Mouse (Mus musculus): ENCODE data around the gene Srp9. TPM values are rescaled to one million over a fixed set of nuclear protein-coding genes. Genes with fewer than 3 reads are reported as not detected.

The Srp9 gene
- polyA plus RNA-seq, 1 experiment from 2014 or later = 95.5 TPM

GRCm38 (mm10) chr1:182115651-182116408, 8.7 kb upstream of the Srp9 start:
- no peak overlapping the region for H3K4me2 ChIP-seq
- H3K4me3 ChIP-seq = no peak overlapping the region
- ATAC-seq (ENCODE audit: extremely low read depth, insufficient number of reproducible peaks, low FRiP score, low TSS enrichment) = no peak
- H3K9me3 ChIP-seq = no peaks in the 10 kb centered on the region
- H3K9ac ChIP-seq = no peak overlapping the region
- H3K27ac ChIP-seq (replicated peaks) = no peak overlapping the region
- H3K36me3 ChIP-seq = no peaks in the 10 kb centered on the region
- 54% methylated on average over 7 of the region's 7 CpGs for WGBS
- peaks cover 37% of the 10 kb centered on the region for H3K4me1 ChIP-seq
- peaks cover 2% of the 10 kb centered on the region; the same call in 1 of the 2 replicates for H3K27me3 ChIP-seq (replicated peaks)

GRCm38 (mm10) chr1:182122413-182122812, 2.1 kb upstream of the Srp9 start:
- Histone ChIP-seq H3K4me3 (no peak overlapping the region), H3K27me3 (replicated peaks) (peaks cover 3% of the 10 kb centered on the region; the same call in 1 of the 2 replicates), H3K9me3 (no peaks in the 10 kb centered on the region), H3K4me1 (peaks cover 18% of the 10 kb centered on the region), H3K4me2 (no peak overlapping the region), H3K9ac (no peak overlapping the region), H3K36me3 (peaks cover 11% of the 10 kb centered on the region; the same call in 1 of the 2 replicates), H3K27ac (replicated peaks) (no peak overlapping the region)
- no peak for ATAC-seq (ENCODE audit: extremely low read depth, insufficient number of reproducible peaks, low FRiP score, low TSS enrichment)
- 76% methylated on average over 4 of the region's 4 CpGs for WGBS

- Histone ChIP-seq H3K27ac (replicated peaks) (peak overlapping the region; percentile 87), H3K4me2 (peak overlapping the region; percentile 85)
- WGBS = under 1% methylated on average over 33 of the region's 33 CpGs
Measured at GRCm38 (mm10) chr1:182124924-182125368, 409 bp downstream of the Srp9 start.

DNA sequence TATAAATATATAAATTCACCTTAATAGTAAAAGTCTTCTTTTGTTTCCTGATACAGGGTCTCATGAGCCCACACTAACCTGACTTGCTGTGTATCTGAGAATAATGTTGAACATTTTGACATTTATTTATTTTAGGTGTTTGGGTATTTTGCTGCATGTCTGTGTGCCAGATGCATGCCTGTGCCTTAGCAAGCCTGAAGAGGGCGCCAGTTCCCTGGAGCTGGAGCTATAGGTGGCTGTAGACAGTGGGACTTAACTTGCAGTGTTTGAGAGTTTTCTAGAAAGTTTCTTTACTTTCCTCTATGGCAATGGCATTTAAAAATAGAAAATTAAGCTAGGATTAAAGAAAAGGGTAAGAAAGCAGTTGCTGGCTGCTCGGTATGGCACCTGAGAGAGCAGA, 6.3 kb downstream of the Srp9 start:
- 41% methylated on average over 2 of the region's 2 CpGs for WGBS

More at GRCm38 (mm10) chr1:182124924-182125368, 409 bp downstream of the Srp9 start:
- Histone ChIP-seq H3K4me1 (peaks cover 20% of the 10 kb centered on the region), H3K4me3 (peak overlapping the region; percentile 87), H3K9ac (peak overlapping the region; percentile 89), H3K9me3 (no peaks in the 10 kb centered on the region), H3K27me3 (replicated peaks) (0 out of 2 replicates have a peak, but pooled peaks cover 3% of the 10 kb centered on the region), H3K36me3 (peaks cover 36% of the 10 kb centered on the region)
- peak; percentile 87 for ATAC-seq (ENCODE audit: extremely low read depth, insufficient number of reproducible peaks, low FRiP score, low TSS enrichment)

GRCm38 (mm10) chr1:182137204-182138125, 12.9 kb downstream of the Srp9 start:
- no peak overlapping the region for H3K27ac ChIP-seq (replicated peaks)
- peak overlapping the region; percentile 24 for H3K4me3 ChIP-seq
- H3K9me3 ChIP-seq = no peaks in the 10 kb centered on the region
- peak overlapping the region; percentile 45 for H3K9ac ChIP-seq
- H3K36me3 ChIP-seq = peaks cover 5% of the 10 kb centered on the region
- 37% methylated on average over 28 of the region's 28 CpGs for whole genome bisulfite sequencing
- ATAC-seq (ENCODE audit: extremely low read depth, insufficient number of reproducible peaks, low FRiP score, low TSS enrichment) = no peak
- H3K27me3 ChIP-seq (replicated peaks) = peaks cover 21% of the 10 kb centered on the region
- H3K4me1 ChIP-seq = peaks cover 12% of the 10 kb centered on the region
- H3K4me2 ChIP-seq = peak overlapping the region; percentile 59

More for the DNA sequence above, 6.3 kb downstream of the Srp9 start:
- H3K4me1 ChIP-seq = peaks cover 11% of the 10 kb centered on the region
- H3K9me3 ChIP-seq = no peaks in the 10 kb centered on the region
- H3K27ac ChIP-seq (replicated peaks) = no peak overlapping the region
- peaks cover 58% of the 10 kb centered on the region for H3K36me3 ChIP-seq
- H3K9ac ChIP-seq = no peak overlapping the region
- no peak overlapping the region for H3K4me2 ChIP-seq
- no peak overlapping the region for H3K4me3 ChIP-seq
- no peaks in the 10 kb centered on the region for H3K27me3 ChIP-seq (replicated peaks)
- ATAC-seq (ENCODE audit: extremely low read depth, insufficient number of reproducible peaks, low FRiP score, low TSS enrichment) = no peak

DNA sequence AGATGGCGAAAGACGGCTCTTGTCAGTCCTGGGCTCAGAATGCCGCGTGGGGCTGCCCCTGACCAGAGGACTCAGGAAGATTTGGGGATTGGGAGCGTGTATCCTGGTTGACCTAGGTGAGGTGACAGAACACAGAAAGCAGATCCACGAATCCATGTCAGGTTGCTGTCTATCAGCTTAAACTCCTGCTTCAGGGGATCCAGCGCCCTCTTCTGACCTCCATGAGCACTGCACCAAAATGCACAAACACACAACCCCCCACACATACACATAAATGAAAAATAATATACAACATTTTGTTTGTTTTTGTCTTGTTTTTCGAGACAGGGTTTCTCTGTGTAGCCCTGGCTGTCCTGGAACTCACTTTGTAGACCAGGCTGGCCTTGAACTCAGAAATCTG, 13.6 kb downstream of the Srp9 start:
- no peak for ATAC-seq (ENCODE audit: extremely low read depth, insufficient number of reproducible peaks, low FRiP score, low TSS enrichment)
- Histone ChIP-seq H3K4me1 (peaks cover 12% of the 10 kb centered on the region), H3K4me3 (no peak overlapping the region), H3K27me3 (replicated peaks) (peaks cover 28% of the 10 kb centered on the region), H3K9me3 (no peaks in the 10 kb centered on the region), H3K4me2 (no peak overlapping the region), H3K27ac (replicated peaks) (no peak overlapping the region), H3K36me3 (no peaks in the 10 kb centered on the region), H3K9ac (no peak overlapping the region)
- 72% methylated on average over 8 of the region's 8 CpGs for WGBS

DNA sequence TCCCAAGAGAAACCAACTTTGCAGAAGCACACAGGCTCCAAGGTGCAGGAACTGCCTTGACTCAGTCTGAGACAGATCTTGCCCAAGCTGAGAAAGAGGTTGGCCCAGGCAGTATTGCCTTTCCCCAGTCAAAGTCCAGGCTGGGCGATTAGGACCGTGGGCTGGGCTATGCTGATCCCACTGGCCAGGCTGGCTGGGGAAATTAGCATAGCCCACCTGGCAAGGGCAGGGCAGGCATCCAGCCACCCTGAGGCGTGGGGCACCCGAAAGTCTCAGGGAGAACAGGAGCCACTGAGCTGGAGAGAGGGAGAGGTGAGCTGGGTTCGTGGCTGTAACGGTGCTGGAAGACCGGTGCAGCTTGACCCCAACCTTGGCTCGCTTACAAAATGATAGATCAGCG, 15.4 kb downstream of the Srp9 start:
- H3K9ac ChIP-seq = peak overlapping the region; percentile 58; the same call in 1 of the 2 replicates
- ATAC-seq (ENCODE audit: extremely low read depth, insufficient number of reproducible peaks, low FRiP score, low TSS enrichment) = 0 out of 2 replicates have a peak, but pooled peaks have one; percentile 3

DNA sequence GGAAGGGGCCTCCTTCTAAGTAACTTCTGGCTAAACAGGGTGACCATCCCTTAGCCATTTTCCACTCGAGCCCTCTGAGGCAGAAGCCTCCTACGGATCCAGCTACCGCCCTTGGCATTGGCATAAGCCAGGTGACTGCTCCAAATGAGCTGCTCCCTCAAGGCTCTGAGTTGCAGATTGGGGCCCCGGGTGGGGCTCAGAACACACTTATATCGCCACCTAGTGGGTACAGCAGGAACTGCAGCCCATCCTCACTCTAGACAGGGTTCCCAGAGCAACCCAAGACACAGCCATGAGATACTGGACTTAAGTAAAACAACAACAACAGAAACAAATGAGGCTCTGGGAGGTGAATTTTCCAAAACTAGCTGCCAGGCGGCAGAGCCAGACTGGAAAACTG, 15.8 kb downstream of the Srp9 start:
- peaks cover 12% of the 10 kb centered on the region for H3K4me1 ChIP-seq
- no peaks in the 10 kb centered on the region for H3K9me3 ChIP-seq
- ATAC-seq (ENCODE audit: extremely low read depth, insufficient number of reproducible peaks, low FRiP score, low TSS enrichment) = 0 out of 2 replicates have a peak, but pooled peaks have one; percentile 14
- H3K4me2 ChIP-seq = peak overlapping the region; percentile 45
- H3K9ac ChIP-seq = peak overlapping the region; percentile 58; the same call in 1 of the 2 replicates
- no peak overlapping the region for H3K27ac ChIP-seq (replicated peaks)
- H3K36me3 ChIP-seq = no peaks in the 10 kb centered on the region
- WGBS = 2% methylated on average over 6 of the region's 6 CpGs
- H3K27me3 ChIP-seq (replicated peaks) = peaks cover 28% of the 10 kb centered on the region
- H3K4me3 ChIP-seq = no peak overlapping the region

More for the DNA sequence above, 15.4 kb downstream of the Srp9 start:
- WGBS = 31% methylated on average over 9 of the region's 9 CpGs
- H3K36me3 ChIP-seq = no peaks in the 10 kb centered on the region
- H3K27ac ChIP-seq (replicated peaks) = no peak overlapping the region
- peak overlapping the region; percentile 45 for H3K4me2 ChIP-seq
- no peaks in the 10 kb centered on the region for H3K9me3 ChIP-seq
- H3K4me1 ChIP-seq = peaks cover 12% of the 10 kb centered on the region
- peaks cover 28% of the 10 kb centered on the region for H3K27me3 ChIP-seq (replicated peaks)
- H3K4me3 ChIP-seq = no peak overlapping the region

DNA sequence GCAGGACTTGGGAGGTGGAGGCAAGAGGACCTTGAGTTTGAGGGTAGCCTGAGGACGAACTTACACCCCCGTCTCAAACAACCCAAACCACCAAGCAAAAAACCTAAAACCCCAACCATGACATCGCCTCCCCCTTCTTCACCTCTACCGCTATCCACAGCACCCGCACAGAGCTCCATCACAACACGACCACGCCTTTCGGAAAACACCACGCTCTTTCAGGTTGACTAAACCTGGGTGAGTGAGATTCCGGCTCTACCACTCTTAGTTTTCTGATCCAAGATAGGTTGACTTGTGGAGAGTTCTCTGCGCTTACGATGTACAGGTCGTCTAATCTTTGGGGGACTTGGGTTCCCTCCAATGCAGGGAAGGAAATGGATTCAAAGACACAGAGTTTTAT, 18.2 kb downstream of the Srp9 start:
- Histone ChIP-seq H3K27me3 (replicated peaks) (peaks cover 22% of the 10 kb centered on the region), H3K4me1 (peaks cover 5% of the 10 kb centered on the region), H3K9ac (no peak overlapping the region), H3K4me2 (no peak overlapping the region), H3K4me3 (no peak overlapping the region), H3K9me3 (no peaks in the 10 kb centered on the region), H3K27ac (replicated peaks) (no peak overlapping the region), H3K36me3 (no peaks in the 10 kb centered on the region)
- WGBS = 92% methylated on average over 13 of the region's 13 CpGs
- ATAC-seq (ENCODE audit: extremely low read depth, insufficient number of reproducible peaks, low FRiP score, low TSS enrichment) = no peak

- H3K9ac ChIP-seq = no peak overlapping the region
- ATAC-seq (ENCODE audit: extremely low read depth, insufficient number of reproducible peaks, low FRiP score, low TSS enrichment) = no peak
- H3K9me3 ChIP-seq = no peaks in the 10 kb centered on the region
- H3K4me1 ChIP-seq = peaks cover 10% of the 10 kb centered on the region
- H3K36me3 ChIP-seq = no peaks in the 10 kb centered on the region
- no peak overlapping the region for H3K27ac ChIP-seq (replicated peaks)
- peaks cover 22% of the 10 kb centered on the region; the same call in 1 of the 2 replicates for H3K27me3 ChIP-seq (replicated peaks)
- H3K4me2 ChIP-seq = no peak overlapping the region
- no peak overlapping the region for H3K4me3 ChIP-seq
- 66% methylated on average over 8 of the region's 8 CpGs for WGBS
Measured at GRCm38 (mm10) chr1:182143288-182143687, 18.8 kb downstream of the Srp9 start.

GRCm38 (mm10) chr1:182145546-182145945, 21.0 kb downstream of the Srp9 start:
- Histone ChIP-seq H3K9me3 (peaks cover 4% of the 10 kb centered on the region; the same call in 1 of the 2 replicates), H3K27me3 (replicated peaks) (peaks cover 16% of the 10 kb centered on the region; the same call in 1 of the 2 replicates), H3K4me2 (no peak overlapping the region), H3K4me3 (no peak overlapping the region), H3K36me3 (no peaks in the 10 kb centered on the region), H3K4me1 (peaks cover 18% of the 10 kb centered on the region), H3K27ac (replicated peaks) (no peak overlapping the region), H3K9ac (no peak overlapping the region)
- ATAC-seq (ENCODE audit: extremely low read depth, insufficient number of reproducible peaks, low FRiP score, low TSS enrichment) = no peak
- WGBS = 50% methylated on average over 5 of the region's 5 CpGs
